Mouse (Mus musculus) testis, adult 2 months (tissue): ENCODE measurements around the gene Rarres1. TPM values are rescaled to one million over a fixed set of nuclear protein-coding genes. Genes with fewer than 3 reads are reported as not detected.

Experiments used
- H3K27ac ChIP-seq: fragments of 200-500 bp; 2 replicates; pipeline ENCODE4 v1.5.1; 2012; ENCODE audit warnings: low read depth, low read length; ENCODE audit not compliant: control insufficient read depth, insufficient read depth
- H3K27me3 ChIP-seq: fragments of 200-500 bp; 2 replicates; pipeline ENCODE4 v1.6.1; 2012; ENCODE audit warnings: mild to moderate bottlenecking, low read length, moderate library complexity; ENCODE audit not compliant: control insufficient read depth, insufficient read depth
- H3K36me3 ChIP-seq: fragments of 200-500 bp; 2 replicates; pipeline ENCODE4 v1.6.1; 2012; ENCODE audit warnings: mild to moderate bottlenecking, low read length; ENCODE audit not compliant: control insufficient read depth, insufficient read depth
- H3K4me1 ChIP-seq: fragments of 200-500 bp; 2 replicates; pipeline ENCODE4 v1.6.1; 2012; ENCODE audit warnings: low read length; ENCODE audit not compliant: control insufficient read depth, insufficient read depth
- H3K4me3 ChIP-seq: fragments of 200-500 bp; 2 replicates; pipeline ENCODE4 v1.5.1; 2012; ENCODE audit warnings: low read depth, mild to moderate bottlenecking, low read length, moderate library complexity, mixed read lengths; ENCODE audit not compliant: control insufficient read depth
- CTCF ChIP-seq: fragments of 200-500 bp; IDR thresholded peaks from 2 replicates; pipeline ENCODE4 v1.5.1; 2012; ENCODE audit warnings: low read depth, mild to moderate bottlenecking, inconsistent platforms, low read length, moderate library complexity; ENCODE audit not compliant: control insufficient read depth, insufficient read depth, insufficient replicate concordance
- POLR2A ChIP-seq: fragments of 200-500 bp; IDR thresholded peaks from 2 replicates; pipeline ENCODE4 v1.6.1; 2012; ENCODE audit warnings: low read depth, mild to moderate bottlenecking, inconsistent platforms, low read length, moderate library complexity; ENCODE audit not compliant: control insufficient read depth
- polyA plus RNA-seq: library from polyadenylated mRNA; depleted of rRNA; stranded (reverse); fragments of >200 nt; gene quantifications from 2 replicates; pipeline ENCODE4 v1.2.3, GENCODE M21; 2012

Gene Rarres1
- polyA plus RNA-seq, 1 experiment, result 5.1 TPM

- no peak for TF ChIP-seq CTCF
- no peak for TF ChIP-seq POLR2A
- Histone ChIP-seq H3K27me3 (no peaks in the 10 kb centered on the region), H3K4me1 (peaks cover 11% of the 10 kb centered on the region), H3K4me3 (no peak overlapping the region), H3K36me3 (no peaks in the 10 kb centered on the region), H3K27ac (no peak overlapping the region)
Measured at GRCm38 (mm10) chr3:67467281-67467680, 48.0 kb downstream of the Rarres1 start.

- Histone ChIP-seq H3K4me1 (peaks cover 11% of the 10 kb centered on the region), H3K27ac (no peak overlapping the region), H3K4me3 (no peak overlapping the region), H3K27me3 (no peaks in the 10 kb centered on the region), H3K36me3 (no peaks in the 10 kb centered on the region)
- TF ChIP-seq POLR2A, result no peak
- TF ChIP-seq CTCF, result no peak
Measured at GRCm38 (mm10) chr3:67466576-67466975, 48.7 kb downstream of the Rarres1 start.

GRCm38 (mm10) chr3:67463450-67464372, 51.6 kb downstream of the Rarres1 start, which contains the start of gene Lxn:
Gene Lxn (minus strand): TSS chr3:67463926.
- H3K4me1 ChIP-seq, result peaks cover 11% of the 10 kb centered on the region
- 0 out of 2 replicates have a peak within 1 kb of the TSS, but pooled peaks have one; percentile 10 for H3K27ac ChIP-seq
- H3K27me3 ChIP-seq, result no peaks in the 10 kb centered on the region
- TF ChIP-seq CTCF (no peak), POLR2A (peak; percentile 45; the same call in 1 of the 2 replicates)
- no peaks in the 10 kb centered on the region for H3K36me3 ChIP-seq
- peak within 1 kb of the TSS; percentile 90 for H3K4me3 ChIP-seq

GRCm38 (mm10) chr3:67463001-67463400, 52.3 kb downstream of the Rarres1 start:
- H3K27ac ChIP-seq, result no peak overlapping the region
- TF ChIP-seq POLR2A (no peak), CTCF (no peak)
- peak overlapping the region; percentile 90 for H3K4me3 ChIP-seq
- H3K4me1 ChIP-seq, result peaks cover 11% of the 10 kb centered on the region
- H3K27me3 ChIP-seq, result no peaks in the 10 kb centered on the region
- H3K36me3 ChIP-seq, result no peaks in the 10 kb centered on the region

- H3K27ac ChIP-seq, result no peak overlapping the region
- H3K4me1 ChIP-seq, result peaks cover 11% of the 10 kb centered on the region
- H3K4me3 ChIP-seq, result no peak overlapping the region
- no peak for TF ChIP-seq CTCF
- TF ChIP-seq POLR2A, result no peak
- no peaks in the 10 kb centered on the region for H3K36me3 ChIP-seq
- H3K27me3 ChIP-seq, result no peaks in the 10 kb centered on the region
Measured at GRCm38 (mm10) chr3:67462578-67462977, 52.7 kb downstream of the Rarres1 start.

- H3K27ac ChIP-seq, result no peak overlapping the region
- no peak overlapping the region for H3K4me3 ChIP-seq
- H3K27me3 ChIP-seq, result no peaks in the 10 kb centered on the region
- no peaks in the 10 kb centered on the region for H3K36me3 ChIP-seq
- TF ChIP-seq POLR2A, result no peak
- TF ChIP-seq CTCF, result no peak
- peaks cover 11% of the 10 kb centered on the region for H3K4me1 ChIP-seq
Measured at GRCm38 (mm10) chr3:67462015-67462414, 53.3 kb downstream of the Rarres1 start.

- Histone ChIP-seq H3K4me3 (no peak overlapping the region), H3K4me1 (peaks cover 11% of the 10 kb centered on the region), H3K36me3 (no peaks in the 10 kb centered on the region), H3K27me3 (no peaks in the 10 kb centered on the region), H3K27ac (no peak overlapping the region)
- TF ChIP-seq POLR2A, result no peak
- no peak for TF ChIP-seq CTCF
Measured at GRCm38 (mm10) chr3:67459881-67460280, 55.4 kb downstream of the Rarres1 start.
